Mouse (Mus musculus) heart, postnatal 25 days (tissue): ENCODE data around the gene Bend6. TPM values are rescaled to one million over a fixed set of nuclear protein-coding genes. Genes with fewer than 3 reads are reported as not detected.
"Not testable (repeated sequence)": the region's sequence is repeated elsewhere in the genome, so short reads cannot be mapped to it uniquely, and the experiment has no call there.

ENCODE experiments used
- DNase-seq: peaks from one replicate; pipeline ENCODE4 v3.0.0; 2022; ENCODE audit warnings: low spot score
- intact Hi-C: fragments of 180-260 bp; cut with DNase I; formaldehyde crosslinking; loops from one replicate; pipeline ENCODE4 v1.15.1; 2025
- total RNA-seq, 2 experiments: library from RNA; stranded (reverse); gene quantifications; 2 replicates each; pipeline ENCODE4 v1.2.3; 2021

The Bend6 gene
- total RNA-seq, 2 experiments from 2014 or later: 2.3 to 2.4 TPM

- DNase-seq: no peak
- intact Hi-C loops: no loop called here
Measured at GRCm38 (mm10) chr1:33911589-33911988, 4.0 kb upstream of the Bend6 start.

GRCm38 (mm10) chr1:33908191-33908962 is 761 bp upstream of the Bend6 start, which contains the start of gene Dst:
Dst (plus strand) TSS chr1:33908225.
- intact Hi-C loops: loop anchor here (10.0 kb wide), 1 partner anchor 156 kb away; no protein-coding TSS in a partner anchor
- DNase-seq: no peak

GRCm38 (mm10) chr1:33906927-33907326 is 689 bp downstream of the Bend6 start:
- intact Hi-C loops: loop anchor here (10.0 kb wide), 1 partner anchor 158 kb away; no protein-coding TSS in a partner anchor
- no peak for DNase-seq

GRCm38 (mm10) chr1:33906216-33906615 is 1.4 kb downstream of the Bend6 start:
- intact Hi-C loops: loop anchor here (10.0 kb wide), 1 partner anchor 159 kb away; no protein-coding TSS in a partner anchor
- no peak for DNase-seq

GRCm38 (mm10) chr1:33903587-33903986 is 4.0 kb downstream of the Bend6 start:
- no peak for DNase-seq
- intact Hi-C loops: loop anchor here (10.0 kb wide), 1 partner anchor 161 kb away; no protein-coding TSS in a partner anchor

- no peak for DNase-seq
Measured at GRCm38 (mm10) chr1:33900175-33900574, 7.4 kb downstream of the Bend6 start.

GRCm38 (mm10) chr1:33898373-33898772 is 9.2 kb downstream of the Bend6 start:
- no peak for DNase-seq
- intact Hi-C loops: no loop called here

More at GRCm38 (mm10) chr1:33900175-33900574, 7.4 kb downstream of the Bend6 start:
- intact Hi-C loops: loop anchor here (10.0 kb wide), 1 partner anchor 165 kb away; no protein-coding TSS in a partner anchor

GRCm38 (mm10) chr1:33897426-33897825 is 10.2 kb downstream of the Bend6 start:
- no peak for DNase-seq
- intact Hi-C loops: no loop called here

GRCm38 (mm10) chr1:33896666-33897065 is 10.9 kb downstream of the Bend6 start:
- intact Hi-C loops: no loop called here
- no peak for DNase-seq

GRCm38 (mm10) chr1:33896116-33896515 is 11.5 kb downstream of the Bend6 start:
- no peak for DNase-seq
- intact Hi-C loops: no loop called here

GRCm38 (mm10) chr1:33892784-33893183 is 14.8 kb downstream of the Bend6 start:
- intact Hi-C loops: loop anchor here (1.0 to 5.0 kb wide), 2 partner anchors 72 to 275 kb away; no protein-coding TSS in a partner anchor
- no peak for DNase-seq

GRCm38 (mm10) chr1:33883102-33883839 is 24.3 kb downstream of the Bend6 start:
- intact Hi-C loops: no loop called here
- DNase-seq: peak; percentile 17

- intact Hi-C loops: no loop called here
- no peak for DNase-seq
Measured at GRCm38 (mm10) chr1:33878170-33878569, 29.4 kb downstream of the Bend6 start.

GRCm38 (mm10) chr1:33876416-33876815 is 31.2 kb downstream of the Bend6 start:
- intact Hi-C loops: no loop called here
- no peak for DNase-seq

GRCm38 (mm10) chr1:33875691-33876090 is 31.9 kb downstream of the Bend6 start:
- intact Hi-C loops: no loop called here
- DNase-seq: no peak

- intact Hi-C loops: no loop called here
- DNase-seq: no peak
Measured at GRCm38 (mm10) chr1:33873561-33873960, 34.1 kb downstream of the Bend6 start.

GRCm38 (mm10) chr1:33869437-33869836 is 38.2 kb downstream of the Bend6 start:
- intact Hi-C loops: no loop called here
- DNase-seq: no peak

GRCm38 (mm10) chr1:33869031-33869430 is 38.6 kb downstream of the Bend6 start:
- DNase-seq: no peak
- intact Hi-C loops: no loop called here

GRCm38 (mm10) chr1:33846807-33847206 is 60.8 kb downstream of the Bend6 start:
- no peak for DNase-seq
- intact Hi-C loops: no loop called here

GRCm38 (mm10) chr1:33843823-33844222 is 63.8 kb downstream of the Bend6 start:
- intact Hi-C loops: no loop called here
- no peak for DNase-seq

GRCm38 (mm10) chr1:33838952-33839351 is 68.7 kb downstream of the Bend6 start:
- intact Hi-C loops, DNase-seq: not testable (repeated sequence)
